Mouse (Mus musculus) ovary, adult 18-20 months (tissue): ENCODE results near the gene Anp32a.
A peak's percentile ranks its signal among the peaks of the same experiment; 100 is the strongest.

Experiments
- DNase-seq: peaks from one replicate; pipeline ENCODE4 v3.0.0; 2022; ENCODE audit warnings: low spot score, mixed read lengths

The Anp32a gene

DNA sequence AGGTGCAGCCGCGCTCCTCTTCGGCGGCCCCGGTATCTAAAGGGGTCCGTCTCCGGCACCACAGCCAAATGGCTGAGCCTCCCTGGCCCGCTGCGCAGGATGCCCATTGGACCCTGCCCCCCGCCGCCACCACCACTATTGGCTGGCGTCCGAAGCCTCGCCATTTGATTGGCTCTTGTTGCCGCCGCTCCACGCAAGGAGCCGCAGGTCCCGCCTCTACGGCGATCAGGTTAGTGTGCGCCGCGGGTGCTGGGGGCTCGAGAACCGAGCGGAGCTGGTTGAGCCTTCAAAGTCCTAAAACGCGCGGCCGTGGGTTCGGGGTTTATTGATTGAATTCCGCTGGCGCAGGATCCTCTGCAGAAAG lies at the start of gene Anp32a:
Anp32a (plus strand) TSS at position 171 of the 364 bp plus-strand sequence.
- DNase-seq, result peak; percentile 96

GRCm38 (mm10) chr9:62295006-62295698 lies 45.9 kb upstream of the Anp32a start:
- DNase-seq, result peak; percentile 40

DNA sequence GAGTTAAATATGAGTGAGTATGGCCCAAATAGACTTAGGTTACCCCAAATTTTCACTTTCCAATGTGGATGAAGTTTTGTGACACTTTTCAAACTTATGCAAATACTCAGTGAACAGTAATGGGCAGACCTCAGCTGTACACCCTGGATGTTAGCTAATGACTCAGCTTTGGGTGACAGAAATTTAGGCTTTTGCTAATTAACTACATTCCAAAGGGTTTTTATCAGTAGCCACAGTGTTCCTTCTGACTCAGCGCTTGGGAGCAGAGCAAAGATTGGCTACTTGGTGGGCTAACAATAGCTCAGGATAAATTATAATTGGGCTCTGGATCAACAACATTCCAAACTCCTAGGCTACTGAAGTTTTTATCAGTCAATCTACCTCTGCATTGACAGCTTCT lies 44.2 kb upstream of the Anp32a start:
- DNase-seq, result no peak

- DNase-seq, result no peak
These were observed 25.5 kb upstream of the Anp32a start for GRCm38 (mm10) chr9:62315556-62315955.

- DNase-seq, result no peak
These were observed 22.4 kb upstream of the Anp32a start for GRCm38 (mm10) chr9:62318729-62319128.

- no peak for DNase-seq
These were observed 17.3 kb upstream of the Anp32a start for GRCm38 (mm10) chr9:62323816-62324215.

- no peak for DNase-seq
These were observed 15.1 kb upstream of the Anp32a start for GRCm38 (mm10) chr9:62325965-62326364.

GRCm38 (mm10) chr9:62334298-62334825 lies 6.7 kb upstream of the Anp32a start:
- DNase-seq, result no peak

DNA sequence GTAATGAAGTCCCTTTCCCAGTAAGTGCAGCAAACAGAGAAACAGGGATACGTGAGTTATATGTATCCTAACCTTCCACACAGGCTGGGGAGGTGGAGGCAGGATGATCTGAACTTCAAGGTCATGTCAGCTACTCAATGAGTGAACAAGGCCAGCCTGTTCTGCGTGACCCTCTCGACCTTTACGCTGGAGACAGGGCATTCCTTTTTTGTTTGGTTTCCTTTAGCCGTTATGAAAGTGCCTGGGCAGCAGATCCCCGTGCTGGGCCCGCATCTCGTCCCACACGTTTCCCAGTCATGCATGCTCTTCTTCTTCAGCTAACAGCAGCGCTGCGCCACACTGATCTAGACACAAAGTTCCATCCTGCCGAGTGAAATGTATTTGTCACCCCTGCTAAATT lies 5.7 kb upstream of the Anp32a start:
- DNase-seq, result no peak

GRCm38 (mm10) chr9:62337924-62338635 lies 3.0 kb upstream of the Anp32a start:
- no peak for DNase-seq

- DNase-seq, result no peak
These were observed 2.4 kb upstream of the Anp32a start for GRCm38 (mm10) chr9:62338636-62339191.

DNA sequence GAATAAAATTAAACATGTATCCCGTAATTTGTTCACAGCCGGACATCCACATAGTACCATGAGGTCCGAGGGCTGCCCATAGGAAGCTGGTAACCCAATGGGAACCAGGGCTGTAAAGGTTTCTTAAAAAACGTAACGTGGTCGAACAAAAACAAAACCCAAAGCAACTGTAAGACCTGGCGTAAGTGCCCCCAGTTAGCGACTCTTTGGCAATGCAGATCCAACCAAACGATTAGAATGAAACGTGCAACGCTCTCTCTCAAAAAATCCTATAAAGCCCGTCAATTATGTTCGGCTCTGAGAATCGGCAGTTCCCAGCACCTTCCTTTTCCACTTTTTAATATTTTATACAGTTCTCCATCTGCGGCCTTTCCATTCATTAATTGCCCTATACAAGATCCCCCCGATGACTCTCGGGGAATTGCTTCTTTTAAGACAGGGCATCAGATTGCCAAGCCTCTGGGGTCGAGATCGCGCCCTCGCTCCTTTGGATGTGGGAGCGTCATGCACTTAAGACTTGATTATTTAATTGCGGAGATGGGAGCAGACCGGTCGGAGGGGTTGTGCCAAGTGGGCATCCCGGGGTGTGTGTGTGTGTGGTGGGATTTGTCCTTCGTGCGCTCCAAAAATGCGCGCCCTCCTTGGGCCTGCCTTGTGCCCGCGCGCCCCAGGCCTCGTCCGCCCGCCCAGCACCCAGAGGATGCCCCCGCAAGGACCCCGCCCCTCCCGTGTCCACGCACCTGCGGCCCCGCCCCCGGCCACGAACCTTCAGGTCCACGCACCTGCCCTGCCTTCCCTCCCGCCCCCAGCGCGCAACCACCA lies 581 bp upstream of the Anp32a start:
- DNase-seq, result no peak

GRCm38 (mm10) chr9:62341701-62342440 lies 778 bp downstream of the Anp32a start:
- DNase-seq, result no peak

DNA sequence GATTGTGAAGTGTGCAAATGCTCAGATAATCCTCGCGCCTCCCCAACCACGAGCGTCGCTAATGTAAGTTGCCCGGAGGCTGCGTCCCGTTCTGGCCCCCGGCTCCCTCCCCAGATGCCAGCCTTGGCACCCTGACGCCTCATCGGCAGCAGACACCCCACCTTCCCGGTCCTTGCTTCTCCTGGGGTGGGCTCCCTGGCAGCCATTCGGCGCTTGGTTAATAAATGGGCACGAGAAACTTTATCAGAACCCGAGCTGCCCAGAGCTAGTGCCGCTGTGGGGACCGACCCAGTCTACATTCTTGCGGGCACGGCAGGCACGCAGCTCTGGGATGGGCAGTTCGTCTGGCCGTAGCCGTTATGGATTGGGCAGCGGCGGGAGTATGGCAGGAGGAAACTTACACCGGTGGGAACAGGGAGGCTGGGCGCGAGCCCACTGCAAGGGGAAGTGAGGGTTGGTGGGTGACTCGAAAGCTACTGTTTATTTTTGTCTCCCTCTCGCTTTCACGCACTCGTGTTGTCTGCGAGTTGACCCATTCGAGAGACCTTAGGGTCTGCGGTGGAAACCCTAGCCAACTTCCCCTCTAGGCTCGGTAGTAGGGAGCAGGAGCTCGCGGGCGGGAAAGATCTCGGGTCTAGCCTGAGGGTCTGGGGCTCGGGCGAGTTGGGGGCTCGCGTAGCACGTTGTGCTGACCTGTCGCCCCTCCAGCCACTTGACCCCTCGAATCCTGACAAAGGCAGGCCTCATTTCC lies 1.5 kb downstream of the Anp32a start:
- DNase-seq, result peak; percentile 23

DNA sequence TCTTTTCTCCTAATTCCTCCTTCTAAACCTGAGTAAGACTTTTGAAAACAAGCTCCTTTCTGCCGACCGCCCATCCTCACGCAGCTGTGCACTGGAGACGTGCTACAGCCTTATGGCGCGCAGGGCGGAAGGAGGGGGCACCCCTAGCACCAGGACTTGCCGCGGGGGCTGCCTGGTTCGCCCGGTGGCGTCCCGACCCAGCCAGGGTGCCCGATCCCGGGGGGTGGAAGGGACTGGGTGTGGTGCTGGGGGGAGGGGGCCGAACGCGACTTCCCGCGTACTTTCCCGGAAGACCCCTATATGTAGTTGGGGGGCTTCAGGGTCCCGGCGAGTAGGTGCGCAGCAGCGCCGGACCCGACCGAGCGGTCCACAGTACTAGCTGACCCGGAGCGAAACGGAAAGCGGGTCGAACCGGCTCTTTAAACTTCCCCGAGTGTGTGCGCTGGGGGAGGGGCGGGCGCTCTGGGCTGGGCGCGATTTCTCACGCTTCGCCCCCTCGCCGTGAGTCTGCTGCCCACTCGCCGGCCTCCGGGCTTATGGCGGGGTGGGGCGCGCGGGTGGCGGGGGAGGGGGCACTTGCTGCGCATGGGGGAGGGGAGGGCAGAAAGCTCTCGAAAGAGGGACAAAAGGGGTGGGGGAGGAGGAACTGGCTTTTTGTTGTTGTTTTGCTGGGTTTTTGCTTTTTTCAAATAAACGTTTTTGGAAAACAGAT lies 2.3 kb downstream of the Anp32a start:
- peak; percentile 66 for DNase-seq

DNA sequence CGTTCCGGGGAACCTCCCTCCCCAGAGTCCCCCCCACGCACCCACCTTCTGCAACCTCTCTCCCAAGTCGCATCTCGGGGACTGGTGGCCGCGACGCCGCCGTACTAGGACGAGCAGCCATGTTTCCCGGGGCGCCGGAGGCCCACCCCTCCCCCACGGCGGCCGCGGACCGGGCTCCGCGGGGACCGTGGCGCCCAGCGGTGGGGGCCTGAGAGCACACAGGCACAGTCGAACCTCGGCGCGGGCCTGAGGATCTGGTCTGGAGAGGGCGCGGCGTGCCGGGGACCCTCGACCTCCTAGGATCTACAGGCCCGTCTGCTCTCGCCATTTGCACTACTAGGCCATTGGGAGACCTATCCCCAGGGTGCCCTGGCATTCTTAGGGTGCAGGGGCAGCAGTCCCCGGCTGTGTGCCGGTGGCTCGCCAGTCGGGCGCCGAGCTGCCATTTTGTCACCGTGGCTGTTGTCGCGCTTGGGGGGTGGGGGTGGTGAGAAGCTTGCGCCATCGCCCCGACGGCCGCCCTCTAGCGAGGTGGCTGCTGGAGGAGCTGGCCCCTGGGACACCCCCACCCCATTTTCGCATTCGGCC lies 2.9 kb downstream of the Anp32a start:
- DNase-seq, result peak; percentile 42

DNA sequence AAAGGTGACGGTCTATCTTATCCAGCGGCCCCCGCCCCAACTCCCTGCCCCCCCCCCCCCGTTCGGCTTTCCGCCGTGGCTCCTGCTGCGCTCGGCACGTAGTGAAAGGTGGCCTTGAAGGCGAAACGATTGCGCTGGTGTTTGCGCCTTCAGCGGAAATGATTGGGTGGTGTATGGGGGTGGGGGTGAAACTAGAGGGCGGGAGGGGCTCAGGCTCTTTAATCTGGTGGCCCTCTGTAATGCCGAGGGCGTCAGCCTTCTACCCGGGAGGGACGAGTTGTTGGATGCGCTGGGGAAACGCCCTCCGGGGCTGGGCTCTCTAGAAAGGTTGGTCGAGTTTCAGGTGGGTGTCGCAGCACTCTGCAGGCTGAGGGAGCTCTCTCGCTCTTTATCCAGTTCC lies 3.5 kb downstream of the Anp32a start:
- DNase-seq, result peak; percentile 77

- no peak for DNase-seq
These were observed 4.0 kb downstream of the Anp32a start for GRCm38 (mm10) chr9:62345081-62345481.

GRCm38 (mm10) chr9:62345633-62346387 lies 4.7 kb downstream of the Anp32a start:
- no peak for DNase-seq
